Mouse (Mus musculus): ENCODE data around the gene Faap20.

DNA sequence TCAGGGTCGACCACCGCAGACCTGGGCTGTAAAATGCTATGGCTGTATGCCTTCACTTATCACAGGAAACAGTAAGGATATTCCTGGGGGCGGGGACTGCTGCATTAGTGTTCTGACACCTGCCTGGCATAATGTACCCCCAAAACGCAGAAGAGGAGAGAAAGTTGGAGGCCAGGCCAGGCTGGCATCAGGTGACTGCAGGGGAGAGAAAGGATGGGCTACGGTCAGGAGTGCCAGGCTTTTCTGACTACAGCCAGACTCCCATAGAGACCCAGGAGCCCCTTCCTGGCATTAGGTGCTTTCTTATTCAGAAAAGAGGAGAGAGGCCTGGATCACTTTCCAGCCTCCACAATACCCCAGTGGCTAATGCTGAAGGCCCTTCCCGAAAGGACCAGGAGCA lies 10.1 kb upstream of the Faap20 start:
- TF ChIP-seq CTCF (IDR thresholded peaks at IDR 0.05; ENCODE audit: insufficient read depth, low read depth, low read length) (no peak), POLR2A (IDR thresholded peaks at IDR 0.05; ENCODE audit: insufficient read depth, low read depth, low read length) (no peak)

Measured in olfactory bulb, adult 2 months (tissue).